Mouse (Mus musculus) hindbrain, embryonic 12.5 days (tissue): Measurements from ENCODE around the gene Ppp1r10. TPM values are rescaled to one million over a fixed set of nuclear protein-coding genes. Genes with fewer than 3 reads are reported as not detected.
"Not testable (repeated sequence)": the region's sequence is repeated elsewhere in the genome, so short reads cannot be mapped to it uniquely, and the experiment has no call there.

ENCODE experiments used
- ATAC-seq: fragments of 200-750 bp; cut with Nextera tagmentation; 2 replicates; pipeline ENCODE4 v1.8.0; 2017; ENCODE audit warnings: moderate TSS enrichment; ENCODE audit not compliant: low FRiP score
- H3K27ac ChIP-seq: fragments of 300-500 bp; sonication (generic); 2 replicates; pipeline ENCODE4 v1.5.1; 2016; ENCODE audit warnings: mild to moderate bottlenecking
- H3K27me3 ChIP-seq: fragments of 300-500 bp; sonication (generic); 2 replicates; pipeline ENCODE4 v1.6.1; 2016; ENCODE audit warnings: mild to moderate bottlenecking
- H3K36me3 ChIP-seq: fragments of 300-500 bp; sonication (generic); 2 replicates; pipeline ENCODE4 v1.6.1; 2016; ENCODE audit warnings: mild to moderate bottlenecking
- H3K4me1 ChIP-seq: fragments of 300-500 bp; sonication (generic); 2 replicates; pipeline ENCODE4 v1.6.1; 2016
- H3K4me2 ChIP-seq: fragments of 300-500 bp; sonication (generic); replicated peaks from 2 replicates; pipeline ENCODE4 v1.6.1; 2016; ENCODE audit warnings: mild to moderate bottlenecking
- H3K4me3 ChIP-seq: fragments of 300-500 bp; sonication (generic); 2 replicates; pipeline ENCODE4 v1.5.1; 2016; ENCODE audit warnings: mild to moderate bottlenecking
- H3K9ac ChIP-seq: fragments of 300-500 bp; sonication (generic); 2 replicates; pipeline ENCODE4 v1.6.1; 2016; ENCODE audit warnings: mild to moderate bottlenecking, moderate library complexity
- H3K9me3 ChIP-seq: fragments of 300-500 bp; sonication (generic); replicated peaks from 2 replicates; pipeline ENCODE4 v1.6.1; 2016; ENCODE audit warnings: mild to moderate bottlenecking
- WGBS: fragments of 180-500 bp; shearing (Covaris S2); methylation state at CpG from one replicate; pipeline ENCODE4 v1.1.7; 2016; 5-methylcytosine and 5-hydroxymethylcytosine counted together
- polyA plus RNA-seq: library from polyadenylated mRNA; unstranded; fragments of >200 nt; fragmentation: Nextera tagmentation; extraction: Ambion mirVana; gene quantifications from 2 replicates; pipeline ENCODE4 v1.2.1, GENCODE M21; 2016

Gene Ppp1r10
- polyA plus RNA-seq, 1 experiment from 2014 or later, result 58.3 TPM

- Histone ChIP-seq H3K27ac (peak overlapping the region; percentile 99), H3K9me3 (no peaks in the 10 kb centered on the region), H3K27me3 (no peaks in the 10 kb centered on the region), H3K4me2 (peak overlapping the region; percentile 89; the same call in 1 of the 2 replicates), H3K4me1 (peaks cover 27% of the 10 kb centered on the region), H3K4me3 (no peak overlapping the region), H3K36me3 (peaks cover 30% of the 10 kb centered on the region), H3K9ac (no peak overlapping the region; the same call in 1 of the 2 replicates)
- 73% methylated on average over 5 of the region's 5 CpGs for WGBS
- ATAC-seq, result no peak
Observed at GRCm38 (mm10) chr17:35920862-35921562, 4.8 kb downstream of the Ppp1r10 start.

- Histone ChIP-seq H3K4me3 (no peak overlapping the region), H3K4me2 (no peak overlapping the region), H3K27me3 (no peaks in the 10 kb centered on the region), H3K36me3 (peaks cover 37% of the 10 kb centered on the region), H3K9me3 (no peaks in the 10 kb centered on the region), H3K27ac (no peak overlapping the region), H3K9ac (no peak overlapping the region), H3K4me1 (peaks cover 27% of the 10 kb centered on the region)
- no peak for ATAC-seq
- WGBS, result 89% methylated on average over 4 of the region's 4 CpGs
Observed at GRCm38 (mm10) chr17:35921710-35922109, 5.5 kb downstream of the Ppp1r10 start.

GRCm38 (mm10) chr17:35922566-35922965 is 6.3 kb downstream of the Ppp1r10 start:
- H3K4me2 ChIP-seq, result no peak overlapping the region
- H3K9me3 ChIP-seq, result no peaks in the 10 kb centered on the region
- no peaks in the 10 kb centered on the region for H3K27me3 ChIP-seq
- H3K36me3 ChIP-seq, result peaks cover 43% of the 10 kb centered on the region
- H3K9ac ChIP-seq, result no peak overlapping the region
- no peak overlapping the region for H3K27ac ChIP-seq
- peaks cover 27% of the 10 kb centered on the region for H3K4me1 ChIP-seq
- no peak overlapping the region for H3K4me3 ChIP-seq
- ATAC-seq, result no peak
- WGBS, result 89% methylated on average over 3 of the region's 3 CpGs

GRCm38 (mm10) chr17:35923281-35923680 is 7.0 kb downstream of the Ppp1r10 start:
- peaks cover 27% of the 10 kb centered on the region for H3K4me1 ChIP-seq
- no peaks in the 10 kb centered on the region for H3K9me3 ChIP-seq
- no peak for ATAC-seq
- 91% methylated on average over 4 of the region's 4 CpGs for WGBS
- H3K36me3 ChIP-seq, result peaks cover 50% of the 10 kb centered on the region
- H3K4me2 ChIP-seq, result no peak overlapping the region
- H3K4me3 ChIP-seq, result no peak overlapping the region
- no peak overlapping the region for H3K27ac ChIP-seq
- no peak overlapping the region for H3K9ac ChIP-seq
- no peaks in the 10 kb centered on the region for H3K27me3 ChIP-seq

GRCm38 (mm10) chr17:35927471-35927870 is 11.2 kb downstream of the Ppp1r10 start:
- H3K4me1 ChIP-seq, result no peaks in the 10 kb centered on the region
- H3K4me3 ChIP-seq, result no peak overlapping the region
- H3K9ac ChIP-seq, result no peak overlapping the region
- no peak overlapping the region for H3K27ac ChIP-seq
- H3K27me3 ChIP-seq, result no peaks in the 10 kb centered on the region
- H3K9me3 ChIP-seq, result no peaks in the 10 kb centered on the region
- H3K36me3 ChIP-seq, result peaks cover 86% of the 10 kb centered on the region
- WGBS, result 81% methylated on average over 1 of the region's 1 CpGs
- ATAC-seq, result no peak
- H3K4me2 ChIP-seq, result no peak overlapping the region

GRCm38 (mm10) chr17:35929534-35929933 is 13.3 kb downstream of the Ppp1r10 start:
- peaks cover 71% of the 10 kb centered on the region for H3K36me3 ChIP-seq
- H3K27ac ChIP-seq, result no peak overlapping the region
- H3K27me3 ChIP-seq, result no peaks in the 10 kb centered on the region
- no peaks in the 10 kb centered on the region for H3K9me3 ChIP-seq
- H3K4me1 ChIP-seq, result no peaks in the 10 kb centered on the region
- H3K4me2 ChIP-seq, result no peak overlapping the region
- no peak overlapping the region for H3K9ac ChIP-seq
- no peak for ATAC-seq
- no peak overlapping the region for H3K4me3 ChIP-seq
- 100% methylated on average over 2 of the region's 2 CpGs for WGBS

GRCm38 (mm10) chr17:35930627-35931026 is 14.4 kb downstream of the Ppp1r10 start:
- Histone ChIP-seq H3K36me3 (peaks cover 60% of the 10 kb centered on the region), H3K4me1 (no peaks in the 10 kb centered on the region), H3K9ac (no peak overlapping the region), H3K27ac (no peak overlapping the region), H3K4me2 (no peak overlapping the region), H3K9me3 (no peaks in the 10 kb centered on the region), H3K27me3 (no peaks in the 10 kb centered on the region), H3K4me3 (no peak overlapping the region)
- WGBS, result 96% methylated on average over 12 of the region's 12 CpGs
- no peak for ATAC-seq

- Histone ChIP-seq H3K9me3 (no peaks in the 10 kb centered on the region), H3K27ac (no peak overlapping the region), H3K36me3 (peaks cover 43% of the 10 kb centered on the region), H3K9ac (no peak overlapping the region), H3K27me3 (no peaks in the 10 kb centered on the region), H3K4me3 (no peak overlapping the region), H3K4me1 (no peaks in the 10 kb centered on the region), H3K4me2 (no peak overlapping the region)
- no peak for ATAC-seq
- WGBS, result 91% methylated on average over 4 of the region's 4 CpGs
Observed at GRCm38 (mm10) chr17:35932608-35933007, 16.4 kb downstream of the Ppp1r10 start.

GRCm38 (mm10) chr17:35935763-35936162 is 19.5 kb downstream of the Ppp1r10 start:
- not testable (repeated sequence) for H3K4me3 ChIP-seq, H3K27ac ChIP-seq, H3K9ac ChIP-seq, ATAC-seq, H3K9me3 ChIP-seq, H3K27me3 ChIP-seq, H3K4me2 ChIP-seq, H3K4me1 ChIP-seq
- peaks cover 12% of the 10 kb centered on the region for H3K36me3 ChIP-seq
- WGBS, result 91% methylated on average over 14 of the region's 14 CpGs

- H3K4me1 ChIP-seq, result no peaks in the 10 kb centered on the region
- no peak overlapping the region for H3K4me3 ChIP-seq
- H3K27me3 ChIP-seq, result no peaks in the 10 kb centered on the region
- H3K9me3 ChIP-seq, result no peaks in the 10 kb centered on the region
- no peaks in the 10 kb centered on the region for H3K36me3 ChIP-seq
- 47% methylated on average over 2 of the region's 2 CpGs for WGBS
- H3K4me2 ChIP-seq, result no peak overlapping the region
- peak; percentile 67; the same call in 1 of the 2 replicates for ATAC-seq
- no peak overlapping the region for H3K9ac ChIP-seq
- H3K27ac ChIP-seq, result no peak overlapping the region
Observed at GRCm38 (mm10) chr17:35937700-35938348, 21.6 kb downstream of the Ppp1r10 start.

GRCm38 (mm10) chr17:35939108-35939507 is 22.9 kb downstream of the Ppp1r10 start:
- no peak overlapping the region for H3K4me3 ChIP-seq
- no peak overlapping the region for H3K4me2 ChIP-seq
- no peaks in the 10 kb centered on the region for H3K36me3 ChIP-seq
- H3K27ac ChIP-seq, result no peak overlapping the region
- no peaks in the 10 kb centered on the region for H3K9me3 ChIP-seq
- H3K4me1 ChIP-seq, result no peaks in the 10 kb centered on the region
- no peak for ATAC-seq
- H3K27me3 ChIP-seq, result no peaks in the 10 kb centered on the region
- no peak overlapping the region for H3K9ac ChIP-seq
- WGBS, result 45% methylated on average over 2 of the region's 2 CpGs

- Histone ChIP-seq H3K36me3 (no peaks in the 10 kb centered on the region), H3K4me2 (no peak overlapping the region), H3K9me3 (no peaks in the 10 kb centered on the region), H3K27me3 (no peaks in the 10 kb centered on the region), H3K9ac (no peak overlapping the region), H3K4me3 (no peak overlapping the region), H3K27ac (no peak overlapping the region), H3K4me1 (no peaks in the 10 kb centered on the region)
- ATAC-seq, result no peak
- 50% methylated on average over 1 of the region's 1 CpGs for WGBS
Observed at GRCm38 (mm10) chr17:35939941-35940340, 23.7 kb downstream of the Ppp1r10 start.

GRCm38 (mm10) chr17:35950946-35951345 is 34.7 kb downstream of the Ppp1r10 start:
- not testable (repeated sequence) for H3K9ac ChIP-seq, ATAC-seq, H3K9me3 ChIP-seq, H3K4me3 ChIP-seq, H3K27ac ChIP-seq, H3K4me2 ChIP-seq, H3K4me1 ChIP-seq, H3K36me3 ChIP-seq, H3K27me3 ChIP-seq
